Mouse (Mus musculus): ENCODE measurements around the gene Hoxb7. TPM values are rescaled to one million over a fixed set of nuclear protein-coding genes. Genes with fewer than 3 reads are reported as not detected.

Hoxb7 gene
- polyA plus RNA-seq, 2 experiments: 0.02 to 0.19 TPM

DNA sequence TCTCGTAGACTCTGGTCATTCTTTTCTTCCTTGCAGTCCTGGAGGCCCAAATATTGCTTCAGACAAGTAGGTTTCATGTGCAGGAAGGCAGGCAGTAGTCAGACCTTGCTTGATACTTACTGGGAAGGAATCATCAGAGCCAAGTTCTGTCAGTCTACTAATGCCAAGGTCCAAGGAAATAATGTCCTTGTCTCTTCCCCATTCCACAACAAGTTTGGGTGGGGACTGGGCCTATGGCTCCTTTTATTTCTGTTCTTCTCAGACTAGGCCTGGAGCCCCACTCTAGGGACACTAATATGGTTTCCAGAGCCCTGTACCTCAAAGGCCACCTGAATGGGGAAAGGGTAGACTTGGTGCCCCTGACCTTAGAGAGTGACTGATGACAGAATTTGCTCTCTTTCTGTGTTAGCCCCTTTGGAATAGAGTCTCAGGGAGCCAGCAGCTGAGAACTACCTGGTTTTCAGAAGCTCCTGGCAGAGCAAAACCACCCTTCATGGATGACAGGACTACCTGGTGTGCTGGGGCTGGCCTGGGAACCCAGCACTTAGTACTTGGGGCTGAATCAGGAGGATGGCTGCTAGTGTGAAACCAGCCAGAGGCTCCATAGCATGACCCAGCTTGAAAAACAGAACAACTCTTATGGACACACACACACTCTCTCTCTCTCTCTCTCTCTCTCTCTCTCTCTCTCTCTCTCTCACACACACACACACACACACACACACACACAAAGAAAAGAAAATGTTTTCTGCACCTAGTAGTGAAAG is 2.2 kb downstream of the Hoxb7 start:
- no peak overlapping the region for H3K27ac ChIP-seq
- DNase-seq (ENCODE audit: low read depth in 3 of 3, low spot score in 3 of 3) (no peak), ATAC-seq (ENCODE audit: insufficient read depth) (no peak)
- H3K36me3 ChIP-seq (replicated peaks; ENCODE audit: control insufficient read depth, insufficient read depth, low read depth): no peaks in the 10 kb centered on the region
- H3K9ac ChIP-seq (replicated peaks): no peak overlapping the region
- H3K4me3 ChIP-seq (ENCODE audit: insufficient read depth in 1 of 2, low read depth in 2 of 2, low read length in 2 of 2): no peak overlapping the region
- no peak overlapping the region for H3K4me2 ChIP-seq (ENCODE audit: low read depth)
- peaks cover 99% of the 10 kb centered on the region for H3K27me3 ChIP-seq (ENCODE audit: control insufficient read depth, insufficient read depth, low read length)
- TF ChIP-seq CTCF (IDR thresholded peaks at IDR 0.05; ENCODE audit: low read depth) (no peak), EP300 (IDR thresholded peaks at IDR 0.05; ENCODE audit: low read depth) (no peak)
- 10% methylated on average over 1 of the region's 1 CpGs for WGBS (ENCODE audit: insufficient replicate concordance)
- no peaks in the 10 kb centered on the region for H3K9me3 ChIP-seq (ENCODE audit: control insufficient read depth, low read length)
- H3K4me1 ChIP-seq (replicated peaks; ENCODE audit: control insufficient read depth in 2 of 2, insufficient read depth in 2 of 2, low read length in 1 of 2): no peaks in the 10 kb centered on the region

DNA sequence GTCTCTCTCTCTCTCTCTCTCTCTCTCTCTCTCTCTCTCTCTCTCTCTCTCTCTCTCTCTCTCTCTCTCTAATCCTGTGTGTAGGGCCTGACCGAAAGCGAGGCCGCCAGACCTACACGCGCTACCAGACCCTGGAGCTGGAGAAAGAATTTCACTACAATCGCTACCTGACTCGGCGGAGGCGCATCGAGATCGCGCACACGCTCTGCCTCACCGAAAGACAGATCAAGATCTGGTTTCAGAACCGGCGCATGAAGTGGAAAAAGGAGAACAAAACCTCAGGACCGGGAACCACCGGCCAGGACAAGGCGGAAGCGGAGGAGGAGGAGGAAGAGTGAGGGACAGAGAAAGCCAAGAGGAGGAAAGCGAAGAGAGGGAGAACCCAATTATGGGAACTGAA is 2.9 kb downstream of the Hoxb7 start:
- TF ChIP-seq CTCF (IDR thresholded peaks at IDR 0.05; ENCODE audit: low read depth) (no peak), EP300 (IDR thresholded peaks at IDR 0.05; ENCODE audit: low read depth) (no peak)
- no peaks in the 10 kb centered on the region for H3K9me3 ChIP-seq (ENCODE audit: control insufficient read depth, low read length)
- DNase-seq (ENCODE audit: low read depth in 3 of 3, low spot score in 3 of 3) (no peak), ATAC-seq (ENCODE audit: insufficient read depth) (no peak)
- no peaks in the 10 kb centered on the region for H3K4me1 ChIP-seq (replicated peaks; ENCODE audit: control insufficient read depth in 2 of 2, insufficient read depth in 2 of 2, low read length in 1 of 2)
- no peak overlapping the region for H3K4me3 ChIP-seq (ENCODE audit: insufficient read depth in 1 of 2, low read depth in 2 of 2, low read length in 2 of 2)
- no peak overlapping the region for H3K27ac ChIP-seq
- H3K36me3 ChIP-seq (replicated peaks; ENCODE audit: control insufficient read depth, insufficient read depth, low read depth): no peaks in the 10 kb centered on the region
- WGBS (ENCODE audit: insufficient replicate concordance): 12% methylated on average over 21 of the region's 21 CpGs
- no peak overlapping the region for H3K9ac ChIP-seq (replicated peaks)
- no peak overlapping the region for H3K4me2 ChIP-seq (ENCODE audit: low read depth)
- H3K27me3 ChIP-seq (ENCODE audit: control insufficient read depth, insufficient read depth, low read length): peaks cover 99% of the 10 kb centered on the region

- no peak for ATAC-seq (ENCODE audit: insufficient read depth)
- 32% methylated on average over 6 of the region's 6 CpGs for WGBS (ENCODE audit: insufficient replicate concordance)
- Histone ChIP-seq H3K36me3 (replicated peaks; ENCODE audit: control insufficient read depth, insufficient read depth, low read depth) (no peaks in the 10 kb centered on the region), H3K9ac (replicated peaks) (no peak overlapping the region), H3K4me2 (ENCODE audit: low read depth) (no peak overlapping the region), H3K4me3 (ENCODE audit: insufficient read depth in 1 of 2, low read depth in 2 of 2, low read length in 2 of 2) (no peak overlapping the region), H3K27ac (no peak overlapping the region), H3K9me3 (ENCODE audit: control insufficient read depth, low read length) (no peaks in the 10 kb centered on the region), H3K4me1 (replicated peaks; ENCODE audit: control insufficient read depth in 2 of 2, insufficient read depth in 2 of 2, low read length in 1 of 2) (no peaks in the 10 kb centered on the region), H3K27me3 (ENCODE audit: control insufficient read depth, insufficient read depth, low read length) (peaks cover 99% of the 10 kb centered on the region)
- DNase-seq (ENCODE audit: low read depth in 3 of 3, low spot score in 3 of 3): no peak
- TF ChIP-seq EP300 (IDR thresholded peaks at IDR 0.05; ENCODE audit: low read depth) (no peak), CTCF (IDR thresholded peaks at IDR 0.05; ENCODE audit: low read depth) (no peak)
Observed at GRCm38 (mm10) chr11:96289837-96290236, 3.4 kb downstream of the Hoxb7 start.

DNA sequence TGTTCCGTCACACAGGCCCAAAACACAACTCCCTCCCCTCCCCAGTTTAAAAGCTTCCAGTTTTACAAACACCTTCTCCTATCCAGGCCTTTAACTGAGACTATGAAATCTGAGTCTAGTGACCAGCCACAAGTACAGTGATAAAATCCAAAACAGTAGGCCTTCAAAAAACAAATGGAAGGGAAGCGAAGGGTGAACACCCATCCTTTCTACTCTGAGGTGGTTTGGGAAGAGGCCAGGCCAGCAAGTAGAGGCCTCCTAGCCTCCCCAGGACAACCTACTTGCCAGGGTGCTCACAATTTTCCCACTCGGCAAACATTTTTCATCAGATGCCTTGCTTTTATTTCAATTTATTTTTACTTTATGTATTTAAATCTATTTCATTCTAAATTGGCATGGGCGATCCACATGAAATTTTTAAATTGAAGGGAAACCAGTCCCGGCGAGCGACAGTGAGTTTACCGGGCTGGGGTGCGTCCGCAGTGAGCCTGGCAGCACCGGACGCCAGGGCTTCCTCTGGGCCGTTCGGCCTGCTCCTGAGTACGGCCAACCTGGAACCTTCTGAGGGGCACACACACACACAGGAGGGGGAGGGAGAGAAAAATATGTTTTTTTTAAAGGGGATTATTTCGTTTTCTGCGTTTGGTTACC is 4.4 kb downstream of the Hoxb7 start:
- Histone ChIP-seq H3K4me2 (ENCODE audit: low read depth) (no peak overlapping the region), H3K9ac (replicated peaks) (no peak overlapping the region), H3K4me1 (replicated peaks; ENCODE audit: control insufficient read depth in 2 of 2, insufficient read depth in 2 of 2, low read length in 1 of 2) (no peaks in the 10 kb centered on the region), H3K36me3 (replicated peaks; ENCODE audit: control insufficient read depth, insufficient read depth, low read depth) (no peaks in the 10 kb centered on the region), H3K4me3 (ENCODE audit: insufficient read depth in 1 of 2, low read depth in 2 of 2, low read length in 2 of 2) (no peak overlapping the region), H3K27ac (no peak overlapping the region), H3K9me3 (ENCODE audit: control insufficient read depth, low read length) (no peaks in the 10 kb centered on the region), H3K27me3 (ENCODE audit: control insufficient read depth, insufficient read depth, low read length) (peaks cover 99% of the 10 kb centered on the region)
- TF ChIP-seq EP300 (IDR thresholded peaks at IDR 0.05; ENCODE audit: low read depth) (no peak), CTCF (IDR thresholded peaks at IDR 0.05; ENCODE audit: low read depth) (no peak)
- 24% methylated on average over 17 of the region's 17 CpGs for WGBS (ENCODE audit: insufficient replicate concordance)
- DNase-seq (ENCODE audit: low read depth in 3 of 3, low spot score in 3 of 3) (no peak), ATAC-seq (ENCODE audit: insufficient read depth) (no peak)

Data from liver, embryonic 14.5 days (tissue).